Mouse (Mus musculus): ENCODE data around the gene Dmrtb1. TPM values are rescaled to one million over a fixed set of nuclear protein-coding genes. Genes with fewer than 3 reads are reported as not detected.

Dmrtb1 gene
- polyA plus RNA-seq, 1 experiment from 2014 or later, result 58.2 TPM

GRCm38 (mm10) chr4:107674322-107674644, 9.7 kb downstream of the Dmrtb1 start:
- peak overlapping the region; percentile 30 for H3K4me2 ChIP-seq
- H3K9me3 ChIP-seq, result no peaks in the 10 kb centered on the region
- no peaks in the 10 kb centered on the region for H3K36me3 ChIP-seq (replicated peaks)
- 23% methylated on average over 5 of the region's 5 CpGs for WGBS
- no peak overlapping the region for H3K9ac ChIP-seq
- peak overlapping the region; percentile 83; the same call in 1 of the 2 replicates for H3K27ac ChIP-seq
- H3K4me1 ChIP-seq, result peaks cover 24% of the 10 kb centered on the region
- H3K27me3 ChIP-seq (replicated peaks), result no peaks in the 10 kb centered on the region
- ATAC-seq (replicated peaks), result no peak; the same call in 1 of the 2 replicates
- no peak overlapping the region for H3K4me3 ChIP-seq

- Histone ChIP-seq H3K9me3 (no peaks in the 10 kb centered on the region), H3K27ac (peak overlapping the region; percentile 83), H3K4me1 (peaks cover 19% of the 10 kb centered on the region), H3K27me3 (replicated peaks) (no peaks in the 10 kb centered on the region), H3K4me3 (no peak overlapping the region), H3K36me3 (replicated peaks) (no peaks in the 10 kb centered on the region), H3K9ac (no peak overlapping the region), H3K4me2 (peak overlapping the region; percentile 30)
- ATAC-seq (replicated peaks), result peak; percentile 94
- 11% methylated on average over 23 of the region's 23 CpGs for WGBS
These were observed 10.2 kb downstream of the Dmrtb1 start for GRCm38 (mm10) chr4:107673638-107674321.

GRCm38 (mm10) chr4:107670731-107671130, 13.3 kb downstream of the Dmrtb1 start:
- Histone ChIP-seq H3K4me1 (peaks cover 14% of the 10 kb centered on the region), H3K4me2 (no peak overlapping the region), H3K27me3 (replicated peaks) (no peaks in the 10 kb centered on the region), H3K4me3 (no peak overlapping the region), H3K27ac (no peak overlapping the region), H3K36me3 (replicated peaks) (no peaks in the 10 kb centered on the region), H3K9me3 (no peaks in the 10 kb centered on the region), H3K9ac (no peak overlapping the region)
- no peak for ATAC-seq (replicated peaks)
- 70% methylated on average over 5 of the region's 5 CpGs for WGBS

- 88% methylated on average over 2 of the region's 2 CpGs for WGBS
- Histone ChIP-seq H3K9me3 (no peaks in the 10 kb centered on the region), H3K4me1 (peaks cover 5% of the 10 kb centered on the region), H3K27ac (no peak overlapping the region), H3K27me3 (replicated peaks) (no peaks in the 10 kb centered on the region), H3K36me3 (replicated peaks) (no peaks in the 10 kb centered on the region), H3K4me3 (no peak overlapping the region), H3K9ac (no peak overlapping the region), H3K4me2 (no peak overlapping the region)
- no peak for ATAC-seq (replicated peaks)
These were observed 15.5 kb downstream of the Dmrtb1 start for GRCm38 (mm10) chr4:107668514-107668913.

GRCm38 (mm10) chr4:107660649-107661048, 23.4 kb downstream of the Dmrtb1 start:
- WGBS, result 86% methylated on average over 11 of the region's 11 CpGs
- no peak overlapping the region for H3K27ac ChIP-seq
- H3K27me3 ChIP-seq (replicated peaks), result no peaks in the 10 kb centered on the region
- H3K9ac ChIP-seq, result no peak overlapping the region
- H3K4me1 ChIP-seq, result no peaks in the 10 kb centered on the region
- no peaks in the 10 kb centered on the region for H3K9me3 ChIP-seq
- H3K4me2 ChIP-seq, result no peak overlapping the region
- no peak overlapping the region for H3K4me3 ChIP-seq
- H3K36me3 ChIP-seq (replicated peaks), result no peaks in the 10 kb centered on the region
- no peak for ATAC-seq (replicated peaks)

GRCm38 (mm10) chr4:107653280-107653643, 30.8 kb downstream of the Dmrtb1 start:
- Histone ChIP-seq H3K9ac (no peak overlapping the region), H3K9me3 (no peaks in the 10 kb centered on the region), H3K27ac (no peak overlapping the region), H3K27me3 (replicated peaks) (no peaks in the 10 kb centered on the region), H3K4me1 (peaks cover 18% of the 10 kb centered on the region), H3K36me3 (replicated peaks) (no peaks in the 10 kb centered on the region), H3K4me2 (no peak overlapping the region), H3K4me3 (no peak overlapping the region)
- peak; percentile 44; the same call in 1 of the 2 replicates for ATAC-seq (replicated peaks)
- WGBS, result 77% methylated on average over 5 of the region's 5 CpGs

GRCm38 (mm10) chr4:107652598-107653279, 31.3 kb downstream of the Dmrtb1 start:
- no peaks in the 10 kb centered on the region for H3K9me3 ChIP-seq
- H3K27me3 ChIP-seq (replicated peaks), result no peaks in the 10 kb centered on the region
- no peak overlapping the region for H3K27ac ChIP-seq
- peak; percentile 92 for ATAC-seq (replicated peaks)
- peak overlapping the region; percentile 14; the same call in 1 of the 2 replicates for H3K4me2 ChIP-seq
- H3K4me1 ChIP-seq, result peaks cover 18% of the 10 kb centered on the region
- H3K4me3 ChIP-seq, result no peak overlapping the region
- 13% methylated on average over 7 of the region's 7 CpGs for WGBS
- no peak overlapping the region for H3K9ac ChIP-seq
- no peaks in the 10 kb centered on the region for H3K36me3 ChIP-seq (replicated peaks)

GRCm38 (mm10) chr4:107651021-107651496, 33.0 kb downstream of the Dmrtb1 start:
- no peaks in the 10 kb centered on the region for H3K9me3 ChIP-seq
- H3K9ac ChIP-seq, result no peak overlapping the region
- 21% methylated on average over 12 of the region's 12 CpGs for WGBS
- peaks cover 18% of the 10 kb centered on the region for H3K4me1 ChIP-seq
- H3K27me3 ChIP-seq (replicated peaks), result no peaks in the 10 kb centered on the region
- no peaks in the 10 kb centered on the region for H3K36me3 ChIP-seq (replicated peaks)
- H3K4me3 ChIP-seq, result no peak overlapping the region
- no peak overlapping the region; the same call in 1 of the 2 replicates for H3K4me2 ChIP-seq
- H3K27ac ChIP-seq, result no peak overlapping the region
- ATAC-seq (replicated peaks), result no peak

- Histone ChIP-seq H3K36me3 (replicated peaks) (no peaks in the 10 kb centered on the region), H3K27ac (no peak overlapping the region), H3K27me3 (replicated peaks) (no peaks in the 10 kb centered on the region), H3K9me3 (no peaks in the 10 kb centered on the region), H3K4me3 (no peak overlapping the region), H3K4me1 (peaks cover 18% of the 10 kb centered on the region), H3K4me2 (no peak overlapping the region), H3K9ac (no peak overlapping the region)
- 86% methylated on average over 5 of the region's 5 CpGs for WGBS
- no peak for ATAC-seq (replicated peaks)
These were observed 35.0 kb downstream of the Dmrtb1 start for GRCm38 (mm10) chr4:107648959-107649485.

- no peak for ATAC-seq (replicated peaks)
- H3K27ac ChIP-seq, result no peak overlapping the region
- H3K4me1 ChIP-seq, result 0 out of 2 replicates have a peak, but pooled peaks cover 5% of the 10 kb centered on the region
- no peak overlapping the region for H3K4me3 ChIP-seq
- no peaks in the 10 kb centered on the region for H3K27me3 ChIP-seq (replicated peaks)
- H3K9me3 ChIP-seq, result no peaks in the 10 kb centered on the region
- 77% methylated on average over 4 of the region's 4 CpGs for WGBS
- no peak overlapping the region for H3K9ac ChIP-seq
- no peaks in the 10 kb centered on the region for H3K36me3 ChIP-seq (replicated peaks)
- H3K4me2 ChIP-seq, result no peak overlapping the region
These were observed 42.4 kb downstream of the Dmrtb1 start for GRCm38 (mm10) chr4:107641624-107642023.

GRCm38 (mm10) chr4:107638303-107638702, 45.7 kb downstream of the Dmrtb1 start:
- Histone ChIP-seq H3K27me3 (replicated peaks) (no peaks in the 10 kb centered on the region), H3K9me3 (no peaks in the 10 kb centered on the region), H3K4me2 (no peak overlapping the region), H3K27ac (no peak overlapping the region), H3K36me3 (replicated peaks) (no peaks in the 10 kb centered on the region), H3K4me1 (0 out of 2 replicates have a peak, but pooled peaks cover 5% of the 10 kb centered on the region), H3K4me3 (no peak overlapping the region), H3K9ac (no peak overlapping the region)
- WGBS, result 59% methylated on average over 10 of the region's 10 CpGs
- ATAC-seq (replicated peaks), result no peak

- H3K4me1 ChIP-seq, result 0 out of 2 replicates have a peak, but pooled peaks cover 5% of the 10 kb centered on the region
- ATAC-seq (replicated peaks), result no peak
- no peak overlapping the region for H3K9ac ChIP-seq
- H3K4me3 ChIP-seq, result no peak overlapping the region
- H3K4me2 ChIP-seq, result no peak overlapping the region
- H3K36me3 ChIP-seq (replicated peaks), result no peaks in the 10 kb centered on the region
- H3K27ac ChIP-seq, result no peak overlapping the region
- no peaks in the 10 kb centered on the region for H3K27me3 ChIP-seq (replicated peaks)
- no peaks in the 10 kb centered on the region for H3K9me3 ChIP-seq
- WGBS, result 60% methylated on average over 3 of the region's 3 CpGs
These were observed 46.4 kb downstream of the Dmrtb1 start for GRCm38 (mm10) chr4:107637670-107638069.

All from midbrain, embryonic 15.5 days (tissue).